Mouse (Mus musculus) ovary, postnatal 14 days (tissue): Measurements from ENCODE around the gene Wdr63.
A peak's percentile ranks its signal among the peaks of the same experiment; 100 is the strongest.

ENCODE experiments used
- DNase-seq: peaks from one replicate; pipeline ENCODE4 v3.0.0; 2022; ENCODE audit warnings: low spot score

Wdr63 gene

GRCm38 (mm10) chr3:146053082-146053814 is 54.7 kb downstream of the Wdr63 start:
- no peak for DNase-seq

- peak; percentile 13 for DNase-seq
These were observed 56.5 kb downstream of the Wdr63 start for GRCm38 (mm10) chr3:146051277-146052007.

DNA sequence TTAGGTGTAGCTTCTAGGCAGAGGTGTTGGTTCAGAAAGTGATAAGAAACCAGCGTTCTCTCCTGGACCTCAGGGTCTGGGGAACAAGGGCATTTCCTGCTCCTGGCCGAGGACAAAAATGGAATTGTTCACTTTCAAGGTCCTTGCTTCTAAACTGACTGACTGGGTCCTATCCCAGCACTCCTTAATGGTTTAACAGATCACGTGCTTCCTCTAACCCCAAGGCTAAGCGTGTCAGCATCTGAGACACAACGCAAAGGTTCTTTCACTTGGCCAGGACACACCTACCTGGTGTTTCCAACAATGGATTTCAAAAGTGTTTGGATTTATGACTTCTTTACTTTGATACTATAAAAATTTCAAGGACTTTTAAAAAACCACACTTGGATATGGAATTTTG is 58.0 kb downstream of the Wdr63 start:
- no peak for DNase-seq

GRCm38 (mm10) chr3:146047704-146048207 is 60.2 kb downstream of the Wdr63 start:
- DNase-seq, result peak; percentile 31

GRCm38 (mm10) chr3:146046076-146046475 is 61.9 kb downstream of the Wdr63 start:
- no peak for DNase-seq

DNA sequence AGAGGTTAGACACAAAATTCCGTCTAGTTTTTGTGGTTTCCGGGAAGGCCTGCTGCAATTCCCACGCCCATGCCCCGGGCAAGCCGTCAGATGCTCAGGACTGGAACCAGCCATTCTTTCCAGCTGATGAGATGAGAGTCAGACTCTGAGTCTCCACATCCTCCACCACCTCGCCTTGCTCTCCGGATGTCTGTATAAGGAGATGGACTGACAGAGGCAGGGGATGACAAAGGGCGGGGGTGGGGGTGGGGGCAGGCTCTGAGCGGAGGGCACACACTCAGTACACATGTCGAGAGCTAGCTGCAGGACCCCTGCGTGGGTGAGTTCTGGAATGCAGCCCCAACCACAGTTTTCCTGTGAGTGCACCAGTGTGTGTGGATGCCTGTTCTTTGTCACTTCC is 63.0 kb downstream of the Wdr63 start:
- DNase-seq, result no peak

- DNase-seq, result no peak
These were observed 66.5 kb downstream of the Wdr63 start for GRCm38 (mm10) chr3:146041382-146041781.

- DNase-seq, result no peak
These were observed 68.6 kb downstream of the Wdr63 start for GRCm38 (mm10) chr3:146039132-146039903.

DNA sequence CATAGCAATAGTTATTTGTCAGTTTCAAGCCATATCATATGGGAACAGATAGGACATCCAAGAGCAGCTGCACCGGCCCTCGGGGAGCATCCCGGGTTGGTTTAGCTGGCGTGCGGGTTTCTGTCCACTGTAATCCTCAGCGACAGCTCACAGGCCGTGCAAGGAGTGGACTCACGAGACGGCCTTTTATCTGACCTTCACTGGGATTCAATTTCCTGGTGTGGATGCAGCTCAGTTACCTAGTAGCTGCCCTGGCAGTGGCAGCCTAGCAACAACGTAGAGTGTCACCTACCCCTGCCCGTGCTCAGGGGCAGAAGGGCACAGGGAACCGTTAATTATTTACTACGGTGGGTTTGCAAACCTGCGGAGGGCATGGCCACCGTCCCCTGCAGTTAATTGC is 70.0 kb downstream of the Wdr63 start:
- no peak for DNase-seq

GRCm38 (mm10) chr3:146032976-146033375 is 75.0 kb downstream of the Wdr63 start:
- no peak for DNase-seq

- DNase-seq, result no peak
These were observed 77.6 kb downstream of the Wdr63 start for GRCm38 (mm10) chr3:146030255-146030836.

DNA sequence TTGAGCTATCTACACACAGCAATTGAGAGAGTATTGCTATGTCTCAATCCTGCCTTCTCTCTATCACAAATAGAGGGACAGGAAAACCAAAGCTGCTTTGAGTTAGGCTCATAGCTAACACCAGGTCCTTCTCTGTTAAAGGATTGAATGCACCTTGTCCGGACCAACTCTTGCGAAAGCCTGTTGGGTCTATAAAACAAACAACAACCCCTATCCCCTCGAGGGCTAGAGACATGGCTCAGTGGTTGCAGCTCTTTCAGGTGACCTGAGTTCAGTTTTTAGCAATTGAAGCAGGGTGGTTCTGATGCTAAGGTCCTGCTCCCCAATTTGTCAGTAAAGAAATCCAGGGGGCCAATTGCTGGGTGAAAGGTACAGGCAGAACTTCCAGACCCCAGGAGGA is 78.7 kb downstream of the Wdr63 start:
- DNase-seq, result no peak

- no peak for DNase-seq
These were observed 79.5 kb downstream of the Wdr63 start for GRCm38 (mm10) chr3:146028406-146028805.

GRCm38 (mm10) chr3:146027116-146027515 is 80.8 kb downstream of the Wdr63 start:
- DNase-seq, result no peak

GRCm38 (mm10) chr3:146025499-146025898 is 82.4 kb downstream of the Wdr63 start:
- DNase-seq, result no peak

GRCm38 (mm10) chr3:146024746-146025145 is 83.2 kb downstream of the Wdr63 start:
- no peak for DNase-seq

DNA sequence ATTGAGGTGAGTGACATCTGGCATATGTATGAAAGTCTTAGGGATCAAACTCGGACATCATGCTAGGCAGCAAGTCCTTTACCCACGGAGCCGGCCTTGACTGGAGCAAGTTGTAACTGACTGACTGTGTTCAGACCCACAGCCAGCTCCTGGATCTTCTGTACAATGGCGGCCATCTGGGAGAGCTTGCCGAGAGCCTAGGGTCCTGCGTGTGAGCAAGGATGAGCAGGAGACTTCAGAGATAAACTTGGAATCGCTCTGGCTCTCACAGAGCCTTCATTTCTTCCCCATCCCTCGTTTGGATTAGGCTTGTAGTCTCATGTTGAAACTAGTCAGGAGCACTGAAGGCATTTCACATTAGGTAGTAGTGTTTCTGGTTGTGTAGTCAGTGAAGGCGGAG is 85.7 kb downstream of the Wdr63 start:
- DNase-seq, result no peak

DNA sequence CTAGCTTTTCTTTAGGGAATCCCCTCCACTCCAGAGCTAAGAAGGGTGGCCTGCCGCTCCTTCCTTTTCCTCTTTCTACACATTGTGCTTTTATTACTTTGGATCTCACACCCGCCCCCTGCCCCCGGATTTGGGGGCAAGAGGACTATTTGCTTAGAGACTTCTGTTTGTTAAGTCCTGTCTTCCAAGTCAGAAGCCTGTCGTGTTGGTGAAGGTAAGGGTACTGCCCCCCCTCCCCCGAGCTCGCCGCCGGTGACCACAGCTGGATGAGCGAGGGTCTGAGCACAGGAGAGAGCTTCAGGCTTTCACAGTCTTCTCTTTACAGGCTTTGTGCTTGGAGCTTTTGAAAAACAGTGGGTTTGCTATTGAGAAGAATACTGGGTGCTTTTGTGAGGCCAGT is 90.4 kb downstream of the Wdr63 start:
- DNase-seq, result no peak

GRCm38 (mm10) chr3:146016979-146017378 is 91.0 kb downstream of the Wdr63 start:
- DNase-seq, result no peak

DNA sequence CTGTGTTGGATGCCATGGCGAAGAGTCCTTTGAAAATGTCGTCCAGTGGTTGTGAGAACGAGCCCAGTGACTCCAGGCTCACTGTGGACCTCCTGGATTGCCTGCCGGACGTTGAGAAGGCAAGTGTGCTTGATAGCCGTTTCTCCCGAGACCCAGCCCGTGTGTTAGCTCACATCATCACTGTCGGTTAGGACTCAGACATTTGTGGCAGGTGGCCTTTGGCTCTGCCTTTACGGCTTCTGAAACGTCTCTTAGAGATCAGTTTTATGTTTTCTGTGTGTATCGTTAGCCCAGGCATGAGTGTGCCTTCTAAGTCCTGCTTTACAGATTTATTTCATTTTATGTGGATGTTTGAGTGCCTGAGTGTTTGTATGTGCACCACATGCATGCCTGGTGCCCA is 93.6 kb downstream of the Wdr63 start:
- DNase-seq, result no peak

GRCm38 (mm10) chr3:146013490-146013889 is 94.4 kb downstream of the Wdr63 start:
- DNase-seq, result no peak

DNA sequence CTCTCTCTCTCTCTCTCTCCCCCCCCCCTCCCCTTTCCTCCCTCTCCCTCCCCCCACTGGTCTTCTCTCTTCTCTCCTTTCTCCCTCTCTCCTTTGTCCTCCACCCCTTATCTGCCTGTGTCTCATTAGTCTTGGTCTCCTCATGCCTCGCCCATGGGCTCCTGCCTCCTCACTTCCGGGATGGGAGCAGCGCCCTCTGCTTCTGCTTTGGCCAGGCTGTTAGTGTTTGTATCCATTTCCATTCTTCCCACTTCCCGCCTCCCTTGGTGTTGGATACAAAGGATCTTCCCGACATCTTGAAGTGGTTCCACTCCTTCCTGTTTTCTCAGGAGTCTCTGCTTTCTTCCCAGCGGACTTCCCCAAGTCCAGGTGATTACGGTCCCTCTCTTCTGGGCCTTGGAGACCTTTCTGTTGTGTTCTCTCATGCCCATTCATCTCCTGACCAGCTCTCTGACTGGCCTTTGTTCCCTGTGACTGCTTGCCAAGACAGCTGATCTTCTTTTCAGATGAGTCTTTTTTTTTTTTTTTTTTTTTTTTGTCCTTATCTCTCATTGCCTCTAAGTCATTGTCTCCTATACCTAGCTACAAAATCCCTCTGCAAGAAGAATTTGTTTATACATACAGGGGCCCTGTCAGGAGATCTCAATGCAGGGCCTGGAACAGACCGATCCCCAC is 96.2 kb downstream of the Wdr63 start:
- no peak for DNase-seq
